Mouse (Mus musculus): Measurements from ENCODE around the gene Efemp1. TPM values are rescaled to one million over a fixed set of nuclear protein-coding genes. Genes with fewer than 3 reads are reported as not detected.

Efemp1 gene
- 16.6 and 25.9 TPM in 2 replicates for polyA plus RNA-seq (2014; fragmentation: Nextera tagmentation; extraction: Ambion mirVana)

- peak within 1 kb of the TSS; percentile 84 for H3K4me2 ChIP-seq (ENCODE audit: low read depth)
- no peaks in the 10 kb centered on the region for H3K9me3 ChIP-seq (ENCODE audit: control insufficient read depth, low read length)
- 0 out of 2 replicates have a peak, but pooled peaks cover 4% of the 10 kb centered on the region for H3K4me1 ChIP-seq (ENCODE audit: control insufficient read depth, insufficient read depth, low read length)
- peak within 1 kb of the TSS; percentile 39 for H3K4me3 ChIP-seq (ENCODE audit: low read depth, low read length)
- DNase-seq (ENCODE audit: low spot score): peak; percentile 54
- peak; percentile 78 for ATAC-seq (ENCODE audit: insufficient read depth, low FRiP score, low TSS enrichment)
- peak within 1 kb of the TSS; percentile 33 for H3K9ac ChIP-seq (ENCODE audit: low read length)
- H3K36me3 ChIP-seq (ENCODE audit: control insufficient read depth, insufficient read depth, low read length): no peaks in the 10 kb centered on the region
- H3K27ac ChIP-seq (ENCODE audit: low read depth, low read length): no peak within 1 kb of the TSS
- 1% methylated on average over 30 of the region's 30 CpGs for WGBS
- H3K27me3 ChIP-seq (ENCODE audit: control insufficient read depth, insufficient read depth, low read length): peaks cover 8% of the 10 kb centered on the region; the same call in 1 of the 2 replicates
These were observed at the start of gene Efemp1 for GRCm38 (mm10) chr11:28853102-28853800. TSS of gene Efemp1 (plus strand) at chr11:28853204.

- Histone ChIP-seq H3K4me1 (ENCODE audit: control insufficient read depth, insufficient read depth, low read length) (no peaks in the 10 kb centered on the region), H3K27me3 (ENCODE audit: control insufficient read depth, insufficient read depth, low read length) (no peaks in the 10 kb centered on the region), H3K36me3 (ENCODE audit: control insufficient read depth, insufficient read depth, low read length) (no peaks in the 10 kb centered on the region), H3K27ac (ENCODE audit: low read depth, low read length) (no peak overlapping the region), H3K4me3 (ENCODE audit: low read depth, low read length) (no peak overlapping the region), H3K9me3 (ENCODE audit: control insufficient read depth, low read length) (no peaks in the 10 kb centered on the region), H3K4me2 (ENCODE audit: low read depth) (no peak overlapping the region), H3K9ac (ENCODE audit: low read length) (no peak overlapping the region)
- DNase-seq (ENCODE audit: low spot score): peak; percentile 42
- 71% methylated on average over 3 of the region's 3 CpGs for WGBS
- no peak for ATAC-seq (ENCODE audit: insufficient read depth, low FRiP score, low TSS enrichment)
These were observed 44.3 kb upstream of the Efemp1 start for GRCm38 (mm10) chr11:28808685-28809084.

GRCm38 (mm10) chr11:28811874-28812273 is 41.1 kb upstream of the Efemp1 start:
- Histone ChIP-seq H3K9ac (ENCODE audit: low read length) (no peak overlapping the region), H3K9me3 (ENCODE audit: control insufficient read depth, low read length) (no peaks in the 10 kb centered on the region), H3K4me2 (ENCODE audit: low read depth) (no peak overlapping the region), H3K27ac (ENCODE audit: low read depth, low read length) (no peak overlapping the region), H3K36me3 (ENCODE audit: control insufficient read depth, insufficient read depth, low read length) (no peaks in the 10 kb centered on the region), H3K4me3 (ENCODE audit: low read depth, low read length) (no peak overlapping the region), H3K27me3 (ENCODE audit: control insufficient read depth, insufficient read depth, low read length) (no peaks in the 10 kb centered on the region), H3K4me1 (ENCODE audit: control insufficient read depth, insufficient read depth, low read length) (no peaks in the 10 kb centered on the region)
- DNase-seq (ENCODE audit: low spot score): no peak
- 79% methylated on average over 2 of the region's 2 CpGs for WGBS
- ATAC-seq (ENCODE audit: insufficient read depth, low FRiP score, low TSS enrichment): no peak

- no peak overlapping the region for H3K4me3 ChIP-seq (ENCODE audit: low read depth, low read length)
- ATAC-seq (ENCODE audit: insufficient read depth, low FRiP score, low TSS enrichment) (no peak), DNase-seq (ENCODE audit: low spot score) (no peak)
- H3K4me1 ChIP-seq (ENCODE audit: control insufficient read depth, insufficient read depth, low read length): no peaks in the 10 kb centered on the region
- H3K27ac ChIP-seq (ENCODE audit: low read depth, low read length): no peak overlapping the region
- no peak overlapping the region for H3K9ac ChIP-seq (ENCODE audit: low read length)
- H3K27me3 ChIP-seq (ENCODE audit: control insufficient read depth, insufficient read depth, low read length): no peaks in the 10 kb centered on the region
- no peaks in the 10 kb centered on the region for H3K36me3 ChIP-seq (ENCODE audit: control insufficient read depth, insufficient read depth, low read length)
- WGBS: 77% methylated on average over 2 of the region's 2 CpGs
- H3K9me3 ChIP-seq (ENCODE audit: control insufficient read depth, low read length): no peaks in the 10 kb centered on the region
- H3K4me2 ChIP-seq (ENCODE audit: low read depth): no peak overlapping the region
These were observed 40.4 kb upstream of the Efemp1 start for GRCm38 (mm10) chr11:28812564-28812963.

GRCm38 (mm10) chr11:28817405-28817804 is 35.6 kb upstream of the Efemp1 start:
- H3K4me2 ChIP-seq (ENCODE audit: low read depth): no peak overlapping the region
- no peaks in the 10 kb centered on the region for H3K4me1 ChIP-seq (ENCODE audit: control insufficient read depth, insufficient read depth, low read length)
- no peak overlapping the region for H3K27ac ChIP-seq (ENCODE audit: low read depth, low read length)
- DNase-seq (ENCODE audit: low spot score): no peak
- no peaks in the 10 kb centered on the region for H3K27me3 ChIP-seq (ENCODE audit: control insufficient read depth, insufficient read depth, low read length)
- H3K9me3 ChIP-seq (ENCODE audit: control insufficient read depth, low read length): no peaks in the 10 kb centered on the region
- no peaks in the 10 kb centered on the region for H3K36me3 ChIP-seq (ENCODE audit: control insufficient read depth, insufficient read depth, low read length)
- no peak for ATAC-seq (ENCODE audit: insufficient read depth, low FRiP score, low TSS enrichment)
- H3K4me3 ChIP-seq (ENCODE audit: low read depth, low read length): no peak overlapping the region
- 84% methylated on average over 4 of the region's 4 CpGs for WGBS
- H3K9ac ChIP-seq (ENCODE audit: low read length): no peak overlapping the region

- Histone ChIP-seq H3K36me3 (ENCODE audit: control insufficient read depth, insufficient read depth, low read length) (no peaks in the 10 kb centered on the region), H3K9me3 (ENCODE audit: control insufficient read depth, low read length) (no peaks in the 10 kb centered on the region), H3K27me3 (ENCODE audit: control insufficient read depth, insufficient read depth, low read length) (no peaks in the 10 kb centered on the region), H3K4me1 (ENCODE audit: control insufficient read depth, insufficient read depth, low read length) (no peaks in the 10 kb centered on the region), H3K4me2 (ENCODE audit: low read depth) (no peak overlapping the region), H3K27ac (ENCODE audit: low read depth, low read length) (no peak overlapping the region), H3K9ac (ENCODE audit: low read length) (no peak overlapping the region), H3K4me3 (ENCODE audit: low read depth, low read length) (no peak overlapping the region)
- DNase-seq (ENCODE audit: low spot score) (no peak), ATAC-seq (ENCODE audit: insufficient read depth, low FRiP score, low TSS enrichment) (no peak)
- WGBS: 82% methylated on average over 2 of the region's 2 CpGs
These were observed 26.1 kb upstream of the Efemp1 start for GRCm38 (mm10) chr11:28826950-28827349.

- DNase-seq (ENCODE audit: low spot score) (no peak), ATAC-seq (ENCODE audit: insufficient read depth, low FRiP score, low TSS enrichment) (no peak)
- Histone ChIP-seq H3K36me3 (ENCODE audit: control insufficient read depth, insufficient read depth, low read length) (no peaks in the 10 kb centered on the region), H3K4me2 (ENCODE audit: low read depth) (no peak overlapping the region), H3K9ac (ENCODE audit: low read length) (no peak overlapping the region), H3K27ac (ENCODE audit: low read depth, low read length) (no peak overlapping the region), H3K4me1 (ENCODE audit: control insufficient read depth, insufficient read depth, low read length) (no peaks in the 10 kb centered on the region), H3K4me3 (ENCODE audit: low read depth, low read length) (no peak overlapping the region), H3K27me3 (ENCODE audit: control insufficient read depth, insufficient read depth, low read length) (no peaks in the 10 kb centered on the region), H3K9me3 (ENCODE audit: control insufficient read depth, low read length) (no peaks in the 10 kb centered on the region)
- WGBS: 56% methylated on average over 3 of the region's 3 CpGs
These were observed 19.2 kb upstream of the Efemp1 start for GRCm38 (mm10) chr11:28833809-28834208.

GRCm38 (mm10) chr11:28835141-28835540 is 17.9 kb upstream of the Efemp1 start:
- DNase-seq (ENCODE audit: low spot score): no peak
- Histone ChIP-seq H3K4me2 (ENCODE audit: low read depth) (no peak overlapping the region), H3K27ac (ENCODE audit: low read depth, low read length) (no peak overlapping the region), H3K36me3 (ENCODE audit: control insufficient read depth, insufficient read depth, low read length) (no peaks in the 10 kb centered on the region), H3K9me3 (ENCODE audit: control insufficient read depth, low read length) (no peaks in the 10 kb centered on the region), H3K4me3 (ENCODE audit: low read depth, low read length) (no peak overlapping the region), H3K4me1 (ENCODE audit: control insufficient read depth, insufficient read depth, low read length) (no peaks in the 10 kb centered on the region), H3K9ac (ENCODE audit: low read length) (no peak overlapping the region), H3K27me3 (ENCODE audit: control insufficient read depth, insufficient read depth, low read length) (no peaks in the 10 kb centered on the region)
- ATAC-seq (ENCODE audit: insufficient read depth, low FRiP score, low TSS enrichment): no peak

GRCm38 (mm10) chr11:28849841-28850240 is 3.2 kb upstream of the Efemp1 start:
- Histone ChIP-seq H3K9ac (ENCODE audit: low read length) (no peak overlapping the region), H3K27ac (ENCODE audit: low read depth, low read length) (no peak overlapping the region), H3K36me3 (ENCODE audit: control insufficient read depth, insufficient read depth, low read length) (no peaks in the 10 kb centered on the region), H3K4me2 (ENCODE audit: low read depth) (no peak overlapping the region), H3K9me3 (ENCODE audit: control insufficient read depth, low read length) (no peaks in the 10 kb centered on the region), H3K4me3 (ENCODE audit: low read depth, low read length) (no peak overlapping the region), H3K27me3 (ENCODE audit: control insufficient read depth, insufficient read depth, low read length) (peaks cover 7% of the 10 kb centered on the region; the same call in 1 of the 2 replicates), H3K4me1 (ENCODE audit: control insufficient read depth, insufficient read depth, low read length) (0 out of 2 replicates have a peak, but pooled peaks cover 4% of the 10 kb centered on the region)
- no peak for ATAC-seq (ENCODE audit: insufficient read depth, low FRiP score, low TSS enrichment)
- DNase-seq (ENCODE audit: low spot score): no peak
